Mouse (Mus musculus) G1E (cell line): ENCODE results near the gene Amd1.

Experiments
- CTCF ChIP-seq: IDR thresholded peaks from 2 replicates; pipeline ENCODE4 v1.5.1; 2012; ENCODE audit warnings: low read depth, low read length, inconsistent platforms, mixed read lengths
- TAL1 ChIP-seq: conservative IDR thresholded peaks from 2 replicates; pipeline ENCODE4 v1.6.1; 2012; ENCODE audit warnings: low read depth, low read length, inconsistent platforms, mixed read lengths

DNA sequence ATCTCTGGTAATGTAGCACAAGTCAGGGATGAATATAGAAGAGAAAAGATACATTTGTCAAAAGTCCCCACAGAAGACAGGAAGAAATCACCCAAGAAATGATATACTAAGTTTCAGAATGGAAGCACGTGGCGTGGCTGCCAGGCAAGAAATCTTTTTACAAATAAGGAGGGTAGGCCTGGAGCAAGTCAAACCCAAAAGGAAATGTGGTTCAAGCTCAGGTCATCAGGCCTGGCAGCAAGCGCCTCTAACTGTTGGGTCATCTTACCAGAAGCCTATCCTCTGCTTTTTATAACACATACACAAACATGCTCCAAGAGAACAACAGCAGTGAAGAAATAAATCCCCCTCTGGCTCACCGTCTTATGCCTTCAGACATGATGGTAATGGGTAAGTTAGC, 10.8 kb upstream of the Amd1 start:
- TF ChIP-seq CTCF = no peak
- TF ChIP-seq TAL1 = no peak
